Mouse (Mus musculus): ENCODE data around the gene Pigs.

Pigs gene

DNA sequence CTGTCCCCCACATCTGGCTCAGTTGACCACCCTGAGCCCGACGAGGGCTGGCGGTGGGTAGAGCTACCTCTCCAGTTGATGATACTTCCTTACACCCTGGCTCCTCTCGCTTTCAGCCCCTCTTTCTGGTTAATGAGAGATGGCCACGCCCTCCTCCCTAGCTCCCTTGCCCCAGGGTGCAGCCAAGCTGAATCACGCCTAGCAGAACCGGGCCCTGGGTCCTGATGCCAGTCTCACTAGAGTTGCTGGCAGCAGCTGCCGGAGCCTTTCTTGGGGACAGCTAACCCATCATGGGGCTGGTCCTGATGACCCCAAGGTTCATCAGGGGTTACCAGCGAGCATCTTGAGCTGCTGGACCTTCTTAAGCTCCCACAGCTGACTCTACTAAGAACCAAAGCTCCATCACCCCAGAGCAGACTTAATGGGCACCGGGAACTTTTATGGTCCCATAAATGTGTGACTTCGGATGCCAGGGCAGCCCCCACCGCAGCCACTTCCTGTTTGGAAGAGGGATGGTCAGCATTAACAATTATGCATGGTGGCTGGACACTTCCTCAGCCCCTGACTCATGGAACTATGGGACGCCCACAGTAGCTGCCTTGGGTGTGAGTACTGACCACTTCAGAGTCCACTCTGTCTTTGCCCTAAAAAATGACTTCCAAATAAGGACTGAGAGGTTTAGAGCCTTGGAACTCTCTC is 35.2 kb downstream of the Pigs start:
- no peak for DNase-seq (ENCODE audit: low spot score in 2 of 2)

DNA sequence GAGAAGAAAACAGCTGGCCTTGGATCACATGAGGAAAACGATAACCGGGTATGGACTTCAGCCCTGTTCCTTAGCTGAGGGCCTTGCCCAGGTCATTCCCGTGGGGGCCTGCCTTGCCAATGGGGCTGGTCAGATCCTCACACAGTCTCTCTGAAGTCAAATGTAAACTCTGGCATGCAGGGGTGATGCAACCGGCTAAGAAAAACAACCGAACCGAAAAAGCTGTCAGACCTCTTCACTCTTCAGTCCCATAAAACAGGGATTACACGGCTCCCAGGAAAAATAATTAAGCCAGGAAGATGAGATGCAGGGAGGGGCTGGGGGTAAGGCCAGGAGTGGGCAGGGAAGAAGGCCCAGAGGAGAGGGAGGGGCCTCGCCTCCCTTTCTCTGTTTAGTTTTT is 35.9 kb downstream of the Pigs start:
- DNase-seq (ENCODE audit: low spot score in 2 of 2), result no peak

DNA sequence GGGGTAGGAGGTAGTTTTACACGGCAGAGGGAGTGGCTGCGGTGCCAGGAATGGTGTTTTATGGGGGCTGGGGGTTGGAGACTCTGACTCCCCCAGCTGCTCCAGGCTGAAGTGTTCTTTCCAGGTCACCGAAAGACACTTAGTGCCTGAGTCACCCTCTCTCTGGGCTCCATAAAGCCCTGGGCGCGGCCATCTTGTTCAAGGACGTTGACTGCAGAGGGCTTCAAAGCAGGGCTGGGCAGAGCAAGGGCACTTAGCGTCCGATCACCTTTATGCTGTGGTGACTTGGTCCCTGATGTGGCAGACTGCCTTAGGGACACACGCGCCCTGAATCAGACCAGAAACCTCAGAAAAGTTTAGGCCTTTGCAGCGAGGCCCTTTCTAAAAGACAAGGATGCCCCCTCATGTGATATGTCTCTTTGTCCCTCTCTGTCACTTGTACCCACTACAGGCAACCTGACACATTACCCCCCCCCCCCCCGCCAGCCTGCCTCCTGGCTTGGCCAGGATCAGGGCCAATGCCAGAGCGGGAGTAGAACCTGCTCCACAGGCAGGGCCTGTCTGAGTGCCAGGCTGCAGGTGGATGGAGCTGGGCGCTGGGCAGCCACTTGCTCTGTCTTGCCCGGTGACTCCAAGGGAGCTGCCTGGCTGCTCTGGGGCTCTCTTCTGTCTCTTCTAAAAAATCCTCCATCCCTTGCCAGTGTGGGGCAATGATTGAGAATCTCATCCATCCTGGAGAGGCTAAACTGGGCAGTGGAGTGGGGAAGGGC is 39.4 kb downstream of the Pigs start:
- no peak for DNase-seq (ENCODE audit: low spot score in 2 of 2)

DNA sequence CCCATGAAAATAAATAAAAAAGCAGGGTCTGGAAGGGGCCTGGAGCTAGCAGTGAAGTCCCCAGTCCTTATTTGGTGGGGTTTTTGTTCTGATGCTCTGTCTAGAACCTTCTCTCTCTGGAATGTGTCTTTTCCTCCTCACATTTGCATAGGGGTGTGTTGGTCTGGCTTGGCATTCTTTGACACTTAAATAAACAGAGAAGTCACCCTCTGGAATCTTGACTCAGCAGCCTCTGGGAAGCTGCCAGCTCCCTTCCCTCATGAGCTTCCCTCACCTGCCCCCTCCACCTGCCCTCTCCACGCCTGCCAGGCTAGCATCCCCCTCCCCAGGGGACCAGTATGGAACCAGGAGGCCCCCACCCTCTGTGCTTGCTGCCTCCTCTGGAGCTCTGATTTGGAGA is 42.2 kb downstream of the Pigs start:
- DNase-seq (ENCODE audit: low spot score in 2 of 2), result no peak

DNA sequence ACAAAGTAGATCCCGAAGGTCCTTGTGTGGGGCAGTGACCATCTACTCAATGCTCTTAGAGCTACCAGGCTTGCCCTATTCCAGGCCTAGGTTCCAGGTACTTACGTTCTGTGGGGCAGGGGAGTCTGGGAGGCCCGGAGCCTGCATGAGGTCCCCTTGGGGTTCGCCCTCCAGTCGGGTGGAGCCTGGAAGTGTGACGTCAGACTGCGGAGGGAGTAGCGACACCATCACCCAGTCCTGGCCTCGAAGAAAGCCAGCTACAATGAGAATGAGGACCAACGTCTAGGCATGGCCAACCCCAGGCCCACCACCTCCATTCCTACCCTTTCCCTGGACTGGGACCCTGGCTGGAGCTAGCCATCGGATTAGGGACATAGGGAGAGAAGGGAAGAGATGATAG is 43.5 kb downstream of the Pigs start:
- no peak for DNase-seq (ENCODE audit: low spot score in 2 of 2)

DNA sequence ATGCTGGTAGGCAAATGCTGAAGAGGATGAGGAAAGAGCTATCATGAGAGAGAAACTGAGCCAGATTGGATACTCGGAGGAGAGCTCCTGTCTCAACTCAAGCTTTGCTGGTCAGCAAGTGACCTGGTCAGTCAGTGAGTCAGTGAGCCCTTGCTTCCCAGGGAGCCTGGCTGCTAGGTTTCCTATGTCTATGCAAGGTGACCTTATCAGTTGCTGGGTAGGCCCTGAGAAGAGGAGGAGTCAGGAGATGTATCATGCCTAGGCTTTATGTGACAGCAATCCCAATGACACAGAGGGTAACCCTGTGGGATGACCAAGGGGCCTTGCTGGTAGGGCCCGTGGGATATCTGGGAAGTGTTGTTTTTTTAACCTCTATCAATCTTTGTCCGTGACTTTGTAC is 44.0 kb downstream of the Pigs start:
- DNase-seq (ENCODE audit: low spot score in 2 of 2), result no peak

DNA sequence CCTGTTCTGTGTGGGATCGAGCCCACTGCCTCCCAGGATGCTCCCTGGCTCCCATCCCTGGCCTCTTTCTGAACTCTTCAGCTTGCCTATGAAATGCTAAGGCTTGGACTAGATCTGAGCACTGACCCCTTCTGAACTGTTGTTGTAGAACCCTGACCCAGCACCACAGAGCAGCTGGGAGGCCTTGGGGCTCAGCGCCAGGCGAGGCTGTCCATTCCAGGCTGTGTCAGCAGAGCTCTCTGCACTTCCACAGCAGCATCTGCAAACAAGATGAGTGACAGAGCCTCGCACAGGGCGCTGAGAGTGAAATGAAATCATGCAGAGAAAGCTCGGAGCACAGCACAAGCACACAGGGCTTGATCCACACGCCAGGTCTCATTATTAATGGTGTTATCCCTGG is 44.4 kb downstream of the Pigs start:
- DNase-seq (ENCODE audit: low spot score in 2 of 2), result no peak

DNA sequence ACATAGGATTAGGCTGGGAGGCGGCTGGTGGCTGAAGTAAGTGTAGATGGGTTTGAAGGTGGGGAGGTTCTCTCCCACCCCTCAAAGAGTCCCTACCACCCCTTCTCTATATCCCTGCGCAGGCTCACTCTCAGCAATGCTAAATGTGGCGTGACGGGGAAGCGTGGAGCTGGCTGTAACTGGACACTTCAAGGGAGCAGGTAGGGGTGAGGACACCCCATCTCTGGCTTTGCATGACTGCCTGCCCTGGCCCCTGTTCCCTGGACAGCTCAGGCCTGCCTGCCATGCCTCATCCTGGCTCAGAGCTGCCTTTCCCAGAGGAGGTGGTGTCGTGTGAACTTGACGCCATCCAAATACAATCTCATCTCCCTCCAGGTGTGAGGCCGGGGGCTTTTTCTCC is 45.9 kb downstream of the Pigs start:
- no peak for DNase-seq (ENCODE audit: low spot score in 2 of 2)

DNA sequence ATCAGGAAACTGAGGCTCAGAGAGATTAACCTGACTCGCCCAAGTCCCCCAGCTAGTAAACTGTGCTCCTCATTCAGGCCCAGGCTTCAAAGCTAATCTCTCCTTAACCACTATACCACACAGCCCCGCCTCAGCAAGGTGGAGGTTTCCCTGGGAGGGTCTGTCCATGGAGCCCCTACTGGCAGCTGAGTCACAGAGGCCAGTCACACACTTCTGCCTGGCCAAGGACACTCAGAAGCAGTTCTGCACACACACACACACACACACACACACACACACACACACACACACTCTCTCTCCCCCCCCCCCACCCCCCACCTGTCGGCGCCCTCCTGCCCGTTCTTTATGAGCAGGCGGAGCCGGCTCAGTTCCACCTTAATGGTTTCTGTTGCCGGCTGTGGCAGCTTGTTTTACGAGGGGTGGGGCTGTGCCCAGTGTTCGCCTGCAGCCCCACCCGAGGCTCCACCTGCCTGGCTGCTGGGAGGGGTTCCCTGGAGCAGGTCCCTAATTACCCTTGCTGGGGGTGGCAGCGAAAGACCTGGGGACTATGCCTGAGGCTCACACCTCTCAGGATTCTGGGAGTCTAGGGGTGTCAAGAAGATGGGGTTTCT is 49.4 kb downstream of the Pigs start:
- no peak for DNase-seq (ENCODE audit: low spot score in 2 of 2)

DNA sequence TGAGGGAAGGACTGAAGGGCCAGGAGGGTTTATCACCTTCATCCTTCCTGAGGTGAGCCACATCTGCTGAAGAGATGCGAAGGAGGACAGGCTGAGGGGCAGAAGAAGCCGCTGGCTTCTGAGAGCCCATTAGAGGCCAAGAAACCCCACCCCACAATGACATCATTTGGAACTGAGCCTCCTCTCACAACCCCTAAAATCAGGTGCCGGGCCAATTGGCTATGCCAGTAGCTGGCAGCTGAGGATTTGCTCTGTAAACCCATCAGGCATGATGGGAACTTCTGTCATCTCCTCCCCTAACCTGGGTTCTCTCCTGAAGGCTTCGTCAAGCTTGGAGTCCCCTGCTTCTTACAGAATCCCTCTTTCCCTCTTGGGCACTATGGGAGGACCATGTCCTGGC is 52.1 kb downstream of the Pigs start:
- DNase-seq (ENCODE audit: low spot score in 2 of 2), result no peak

DNA sequence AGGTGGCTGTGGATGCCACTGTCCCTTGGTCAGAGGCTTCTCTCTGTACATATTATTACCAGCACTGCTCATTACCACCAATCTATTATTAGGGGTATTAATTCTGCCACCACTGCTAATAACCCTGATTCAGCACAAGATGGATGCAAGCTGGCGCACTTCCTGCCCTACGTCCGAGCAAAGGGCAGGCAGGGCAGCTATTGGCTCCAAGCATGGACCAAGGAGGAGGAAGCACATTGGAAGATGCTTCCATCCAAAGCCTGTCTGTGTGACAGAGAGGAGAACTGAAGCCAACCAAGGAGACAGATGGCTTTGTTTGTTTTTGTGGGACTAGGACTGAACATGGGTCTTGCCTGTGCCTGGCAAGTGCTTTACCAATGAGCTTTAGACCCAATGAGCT is 52.8 kb downstream of the Pigs start:
- no peak for DNase-seq (ENCODE audit: low spot score in 2 of 2)

DNA sequence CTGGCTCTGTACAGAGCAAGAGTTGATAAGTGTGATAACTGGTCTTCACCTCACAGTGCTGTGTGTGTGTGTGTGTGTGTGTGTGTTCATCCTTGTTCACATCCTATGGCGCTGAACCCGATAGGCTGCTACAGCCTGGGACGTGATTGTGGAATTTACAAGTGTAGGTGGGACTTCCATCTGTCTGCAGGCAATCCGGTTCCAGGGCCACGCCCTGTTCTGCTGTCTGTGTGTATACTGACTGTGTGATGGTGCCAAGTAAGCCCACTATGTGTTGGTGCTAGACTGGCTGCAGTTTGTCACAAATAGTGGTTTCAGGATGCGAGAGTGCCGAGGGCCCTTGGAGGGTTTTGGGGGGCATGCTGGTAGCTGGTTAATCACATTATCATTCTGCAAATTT is 54.1 kb downstream of the Pigs start:
- DNase-seq (ENCODE audit: low spot score in 2 of 2), result no peak

DNA sequence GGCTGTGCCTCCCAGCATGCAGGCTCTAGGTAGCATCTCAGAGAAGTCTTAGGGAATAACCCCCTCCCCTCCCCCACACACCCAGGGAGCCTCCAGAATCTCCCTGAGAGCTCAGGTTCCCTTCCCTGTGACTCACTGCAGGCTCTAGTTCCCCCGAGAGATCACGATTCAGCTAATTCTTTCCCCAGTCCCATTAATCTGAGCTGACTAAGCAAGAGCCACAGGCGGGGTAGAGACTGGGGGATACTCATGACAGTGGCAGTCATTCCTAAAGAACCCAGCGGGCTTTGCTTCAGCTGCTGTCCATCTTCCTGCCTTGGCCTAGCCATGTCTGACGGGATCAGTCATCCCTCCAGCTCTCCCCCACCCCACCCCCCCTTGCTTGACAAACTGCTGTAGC is 54.5 kb downstream of the Pigs start:
- DNase-seq (ENCODE audit: low spot score in 2 of 2), result no peak

DNA sequence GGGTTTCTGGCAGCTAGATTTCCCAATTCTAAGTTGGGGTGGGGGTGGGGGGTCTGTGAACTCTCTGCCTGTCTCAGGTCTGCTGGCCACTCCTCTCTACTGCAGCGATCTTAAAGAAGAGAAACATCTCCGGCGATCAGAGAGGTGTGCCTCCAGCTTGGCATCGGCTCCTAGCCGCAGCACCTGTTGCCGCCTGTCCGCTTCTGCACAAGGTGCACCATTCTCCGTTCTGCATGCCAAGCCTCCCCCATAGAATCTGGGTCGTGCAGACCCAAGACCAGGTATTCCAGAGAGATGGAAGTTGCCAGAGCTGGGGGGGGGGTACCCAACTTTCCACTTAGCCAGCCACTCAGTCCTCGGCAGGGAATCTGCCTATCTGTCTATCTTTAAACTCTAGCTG is 57.6 kb downstream of the Pigs start:
- no peak for DNase-seq (ENCODE audit: low spot score in 2 of 2)

DNA sequence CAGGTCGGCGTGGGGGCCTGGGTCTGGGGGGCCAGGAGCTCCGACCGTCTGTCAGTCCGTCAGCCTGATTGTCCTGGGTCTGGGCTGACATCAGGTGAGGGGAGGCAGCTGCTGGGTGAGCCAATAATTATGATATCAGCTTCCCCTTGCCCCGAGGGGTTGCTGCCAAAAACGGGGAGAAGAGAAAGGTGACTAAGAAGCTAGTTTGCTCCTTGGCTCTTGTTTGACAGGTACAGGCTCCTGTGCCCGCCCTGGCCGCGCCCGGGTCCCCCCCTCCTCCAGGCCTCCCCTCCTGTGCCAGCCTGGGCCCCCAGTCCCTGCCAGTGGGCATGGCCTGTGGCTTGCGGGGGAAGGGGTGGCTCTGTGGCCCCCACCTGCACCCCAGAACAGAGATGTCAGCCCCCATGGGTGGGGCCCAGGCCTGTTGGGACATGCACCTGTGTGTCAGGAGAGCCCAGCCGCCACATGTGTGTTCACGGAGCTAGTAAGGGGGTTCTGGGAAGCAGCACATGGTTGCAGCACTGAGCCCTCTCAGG is 58.4 kb downstream of the Pigs start, which contains the start of gene Foxn1:
Gene Foxn1, minus strand, starts transcription at position 51 of the 536 bp plus-strand sequence.
- DNase-seq (ENCODE audit: low spot score in 2 of 2), result no peak

Data from spleen, postnatal 36 days (tissue).